Mouse (Mus musculus): ENCODE data around the gene Tulp3. TPM values are rescaled to one million over a fixed set of nuclear protein-coding genes. Genes with fewer than 3 reads are reported as not detected.
"Not testable (repeated sequence)": the region's sequence is repeated elsewhere in the genome, so short reads cannot be mapped to it uniquely, and the experiment has no call there.

Tulp3 gene
- polyA plus RNA-seq, 1 experiment from 2014 or later, result 29.3 TPM

GRCm38 (mm10) chr6:128304801-128305200, 50.9 kb downstream of the Tulp3 start:
- Histone ChIP-seq H3K9me3 (no peaks in the 10 kb centered on the region), H3K9ac (no peak overlapping the region), H3K27ac (no peak overlapping the region), H3K4me3 (no peak overlapping the region), H3K36me3 (no peaks in the 10 kb centered on the region), H3K4me2 (replicated peaks) (no peak overlapping the region), H3K4me1 (no peaks in the 10 kb centered on the region; the same call in 1 of the 2 replicates), H3K27me3 (peaks cover 13% of the 10 kb centered on the region)
- ATAC-seq (ENCODE audit: insufficient number of reproducible peaks, insufficient read depth, low FRiP score, low TSS enrichment), result no peak
- 78% methylated on average over 4 of the region's 4 CpGs for WGBS

GRCm38 (mm10) chr6:128302640-128303039, 53.0 kb downstream of the Tulp3 start:
- not testable (repeated sequence) for H3K4me3 ChIP-seq; ATAC-seq (ENCODE audit: insufficient number of reproducible peaks, insufficient read depth, low FRiP score, low TSS enrichment); H3K9ac ChIP-seq; H3K9me3 ChIP-seq; H3K4me1 ChIP-seq; H3K4me2 ChIP-seq (replicated peaks); H3K36me3 ChIP-seq; H3K27ac ChIP-seq
- H3K27me3 ChIP-seq, result peaks cover 34% of the 10 kb centered on the region
- WGBS, result 75% methylated on average over 3 of the region's 3 CpGs

GRCm38 (mm10) chr6:128301891-128302290, 53.8 kb downstream of the Tulp3 start:
- no peak for ATAC-seq (ENCODE audit: insufficient number of reproducible peaks, insufficient read depth, low FRiP score, low TSS enrichment)
- H3K9me3 ChIP-seq, result no peaks in the 10 kb centered on the region
- H3K4me3 ChIP-seq, result no peak overlapping the region
- no peak overlapping the region for H3K27ac ChIP-seq
- no peak overlapping the region for H3K9ac ChIP-seq
- H3K27me3 ChIP-seq, result peaks cover 34% of the 10 kb centered on the region
- WGBS, result 78% methylated on average over 3 of the region's 3 CpGs
- peaks cover 6% of the 10 kb centered on the region for H3K4me1 ChIP-seq
- no peak overlapping the region for H3K4me2 ChIP-seq (replicated peaks)
- no peaks in the 10 kb centered on the region for H3K36me3 ChIP-seq

- Histone ChIP-seq H3K9ac (no peak overlapping the region), H3K4me2 (replicated peaks) (peak overlapping the region; percentile 98), H3K27me3 (peaks cover 34% of the 10 kb centered on the region), H3K27ac (no peak overlapping the region), H3K9me3 (no peaks in the 10 kb centered on the region), H3K4me3 (peak overlapping the region; percentile 74; the same call in 1 of the 2 replicates), H3K36me3 (no peaks in the 10 kb centered on the region), H3K4me1 (peaks cover 10% of the 10 kb centered on the region)
- 44% methylated on average over 11 of the region's 11 CpGs for WGBS
- ATAC-seq (ENCODE audit: insufficient number of reproducible peaks, insufficient read depth, low FRiP score, low TSS enrichment), result no peak
These were observed 54.2 kb downstream of the Tulp3 start for GRCm38 (mm10) chr6:128301458-128301857.

GRCm38 (mm10) chr6:128300134-128301001, 55.3 kb downstream of the Tulp3 start, which contains the start of gene Tead4:
Tead4 (minus strand) TSS chr6:128300823.
- no peaks in the 10 kb centered on the region for H3K9me3 ChIP-seq
- no peaks in the 10 kb centered on the region for H3K36me3 ChIP-seq

GRCm38 (mm10) chr6:128299292-128300133, 56.1 kb downstream of the Tulp3 start:
- peak; percentile 44 for ATAC-seq (ENCODE audit: insufficient number of reproducible peaks, insufficient read depth, low FRiP score, low TSS enrichment)
- no peaks in the 10 kb centered on the region for H3K36me3 ChIP-seq
- 0 out of 2 replicates have a peak overlapping the region, but pooled peaks have one; percentile 30 for H3K27ac ChIP-seq
- peak overlapping the region; percentile 98 for H3K4me2 ChIP-seq (replicated peaks)
- peaks cover 16% of the 10 kb centered on the region for H3K4me1 ChIP-seq
- no peaks in the 10 kb centered on the region for H3K9me3 ChIP-seq
- peak overlapping the region; percentile 74 for H3K4me3 ChIP-seq
- peak overlapping the region; percentile 68 for H3K9ac ChIP-seq
- H3K27me3 ChIP-seq, result peaks cover 34% of the 10 kb centered on the region
- WGBS, result under 1% methylated on average over 25 of the region's 25 CpGs

More at GRCm38 (mm10) chr6:128300134-128301001, 55.3 kb downstream of the Tulp3 start, which contains the start of gene Tead4:
- H3K27me3 ChIP-seq, result peaks cover 34% of the 10 kb centered on the region
- peak within 1 kb of the TSS; percentile 98 for H3K4me2 ChIP-seq (replicated peaks)
- ATAC-seq (ENCODE audit: insufficient number of reproducible peaks, insufficient read depth, low FRiP score, low TSS enrichment), result peak; percentile 82
- 0 out of 2 replicates have a peak within 1 kb of the TSS, but pooled peaks have one; percentile 30 for H3K27ac ChIP-seq
- peaks cover 16% of the 10 kb centered on the region for H3K4me1 ChIP-seq
- peak within 1 kb of the TSS; percentile 74 for H3K4me3 ChIP-seq
- H3K9ac ChIP-seq, result peak within 1 kb of the TSS; percentile 68
- under 1% methylated on average over 81 of the region's 81 CpGs for whole genome bisulfite sequencing

- no peak for ATAC-seq (ENCODE audit: insufficient number of reproducible peaks, insufficient read depth, low FRiP score, low TSS enrichment)
- Histone ChIP-seq H3K36me3 (no peaks in the 10 kb centered on the region), H3K9me3 (no peaks in the 10 kb centered on the region), H3K27me3 (peaks cover 34% of the 10 kb centered on the region), H3K4me1 (peaks cover 16% of the 10 kb centered on the region), H3K4me2 (replicated peaks) (no peak overlapping the region), H3K9ac (no peak overlapping the region), H3K27ac (no peak overlapping the region), H3K4me3 (no peak overlapping the region)
- WGBS, result 41% methylated on average over 7 of the region's 7 CpGs
These were observed 57.4 kb downstream of the Tulp3 start for GRCm38 (mm10) chr6:128298246-128298645.

GRCm38 (mm10) chr6:128296750-128297393, 58.8 kb downstream of the Tulp3 start:
- ATAC-seq (ENCODE audit: insufficient number of reproducible peaks, insufficient read depth, low FRiP score, low TSS enrichment), result no peak
- Histone ChIP-seq H3K4me1 (peaks cover 16% of the 10 kb centered on the region), H3K9me3 (no peaks in the 10 kb centered on the region), H3K4me2 (replicated peaks) (0 out of 2 replicates have a peak overlapping the region, but pooled peaks have one; percentile 2), H3K27ac (no peak overlapping the region), H3K4me3 (no peak overlapping the region), H3K27me3 (peaks cover 29% of the 10 kb centered on the region), H3K9ac (no peak overlapping the region), H3K36me3 (no peaks in the 10 kb centered on the region)
- WGBS, result 21% methylated on average over 11 of the region's 11 CpGs

GRCm38 (mm10) chr6:128295876-128296749, 59.5 kb downstream of the Tulp3 start:
- no peak overlapping the region for H3K4me3 ChIP-seq
- H3K4me1 ChIP-seq, result peaks cover 16% of the 10 kb centered on the region
- H3K27ac ChIP-seq, result no peak overlapping the region
- peaks cover 23% of the 10 kb centered on the region for H3K27me3 ChIP-seq
- ATAC-seq (ENCODE audit: insufficient number of reproducible peaks, insufficient read depth, low FRiP score, low TSS enrichment), result no peak
- H3K9ac ChIP-seq, result no peak overlapping the region
- no peaks in the 10 kb centered on the region for H3K36me3 ChIP-seq
- H3K4me2 ChIP-seq (replicated peaks), result 0 out of 2 replicates have a peak overlapping the region, but pooled peaks have one; percentile 2
- 27% methylated on average over 6 of the region's 6 CpGs for WGBS
- no peaks in the 10 kb centered on the region for H3K9me3 ChIP-seq

GRCm38 (mm10) chr6:128291284-128291683, 64.4 kb downstream of the Tulp3 start:
- WGBS, result 80% methylated on average over 5 of the region's 5 CpGs

More at GRCm38 (mm10) chr6:128291284-128291683, 64.4 kb downstream of the Tulp3 start:
- Histone ChIP-seq H3K27me3 (no peaks in the 10 kb centered on the region), H3K27ac (no peak overlapping the region), H3K9me3 (no peaks in the 10 kb centered on the region), H3K36me3 (no peaks in the 10 kb centered on the region), H3K4me3 (no peak overlapping the region), H3K4me1 (peaks cover 8% of the 10 kb centered on the region), H3K9ac (no peak overlapping the region), H3K4me2 (replicated peaks) (no peak overlapping the region)
- ATAC-seq (ENCODE audit: insufficient number of reproducible peaks, insufficient read depth, low FRiP score, low TSS enrichment), result no peak
